Mouse (Mus musculus) thymus, adult 2 months (tissue): ENCODE results near the gene Cap2. TPM values are rescaled to one million over a fixed set of nuclear protein-coding genes. Genes with fewer than 3 reads are reported as not detected.

Experiments used
- DNase-seq: peaks from one replicate; pipeline ENCODE4 v3.0.0; 2021
- H3K27ac ChIP-seq: fragments of 200-500 bp; 2 replicates; pipeline ENCODE4 v1.5.1; 2012; ENCODE audit warnings: low read length, control low read depth; ENCODE audit not compliant: control insufficient read depth, insufficient read depth
- H3K27me3 ChIP-seq: fragments of 200-500 bp; 2 replicates; pipeline ENCODE4 v1.6.1; 2012; ENCODE audit warnings: mild to moderate bottlenecking, low read length, moderate library complexity, mixed read lengths; ENCODE audit not compliant: control insufficient read depth, insufficient read depth
- H3K36me3 ChIP-seq: fragments of 200-500 bp; 2 replicates; pipeline ENCODE4 v1.6.1; 2012; ENCODE audit warnings: mild to moderate bottlenecking, low read length, moderate library complexity; ENCODE audit not compliant: control insufficient read depth, insufficient read depth
- H3K4me1 ChIP-seq: fragments of 200-500 bp; replicated peaks from 2 replicates; pipeline ENCODE4 v1.6.1; 2012; ENCODE audit warnings: low read length; ENCODE audit not compliant: control insufficient read depth, insufficient read depth
- H3K4me3 ChIP-seq: fragments of 200-500 bp; 2 replicates; pipeline ENCODE4 v1.5.1; 2012; ENCODE audit warnings: mild to moderate bottlenecking, low read length, control low read depth, moderate library complexity; ENCODE audit not compliant: control insufficient read depth, insufficient read depth
- CTCF ChIP-seq: fragments of 200-500 bp; IDR thresholded peaks from 2 replicates; pipeline ENCODE4 v1.5.1; 2012; ENCODE audit warnings: mild to moderate bottlenecking, control low read depth, low read length, moderate library complexity, borderline replicate concordance; ENCODE audit not compliant: control insufficient read depth, poor library complexity, insufficient read depth; ENCODE audit errors: extremely low read depth
- POLR2A ChIP-seq: fragments of 200-500 bp; IDR thresholded peaks from 2 replicates; pipeline ENCODE4 v1.6.1; 2012; ENCODE audit warnings: mild to moderate bottlenecking, low read length, control low read depth, moderate library complexity; ENCODE audit not compliant: control insufficient read depth, poor library complexity, insufficient read depth; ENCODE audit errors: extremely low read depth
- WGBS: fragments of 180-500 bp; shearing (Covaris S2); methylation state at CpG from one replicate; pipeline ENCODE4 v1.1.7; 2018; 5-methylcytosine and 5-hydroxymethylcytosine counted together
- polyA plus RNA-seq: library from polyadenylated mRNA; depleted of rRNA; stranded (reverse); fragments of >200 nt; gene quantifications from 2 replicates; pipeline ENCODE4 v1.2.3, GENCODE M21; 2012

Cap2 gene
- polyA plus RNA-seq, 1 experiment, result 12.9 TPM

GRCm38 (mm10) chr13:46652671-46653070, 151.0 kb downstream of the Cap2 start:
- Histone ChIP-seq H3K36me3 (no peaks in the 10 kb centered on the region), H3K4me3 (no peak overlapping the region), H3K27ac (no peak overlapping the region), H3K27me3 (no peaks in the 10 kb centered on the region), H3K4me1 (no peaks in the 10 kb centered on the region; the same call in 1 of the 2 replicates)
- TF ChIP-seq POLR2A (no peak), CTCF (no peak)
- no peak for DNase-seq
- 92% methylated on average over 7 of the region's 7 CpGs for WGBS

- no peaks in the 10 kb centered on the region for H3K36me3 ChIP-seq
- no peak for TF ChIP-seq CTCF
- no peaks in the 10 kb centered on the region for H3K27me3 ChIP-seq
- no peak for DNase-seq
- no peak overlapping the region for H3K4me3 ChIP-seq
- 92% methylated on average over 4 of the region's 4 CpGs for WGBS
- H3K4me1 ChIP-seq, result no peaks in the 10 kb centered on the region; the same call in 1 of the 2 replicates
- H3K27ac ChIP-seq, result no peak overlapping the region
Observed at GRCm38 (mm10) chr13:46653671-46654070, 152.0 kb downstream of the Cap2 start.

DNA sequence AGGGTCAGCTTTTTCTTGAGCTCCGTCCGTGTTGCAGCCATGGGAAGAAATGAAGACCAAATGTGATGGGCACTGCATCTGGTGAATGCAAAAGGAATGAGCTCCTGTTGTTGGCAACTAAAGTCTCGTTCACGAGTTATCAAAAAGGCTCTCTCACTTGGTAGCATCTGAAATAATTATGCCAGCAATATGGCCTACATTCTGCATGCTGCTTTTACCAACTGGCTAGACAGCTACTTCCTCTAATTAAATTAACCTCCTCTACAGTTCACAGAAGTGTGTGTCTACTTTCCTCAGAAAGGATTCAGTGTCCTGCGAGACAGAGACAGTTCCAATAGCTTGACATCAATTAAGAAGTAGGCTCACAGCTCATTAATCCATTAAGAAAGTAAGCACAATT, 152.9 kb downstream of the Cap2 start:
- DNase-seq, result no peak
- Histone ChIP-seq H3K4me3 (no peak overlapping the region), H3K36me3 (no peaks in the 10 kb centered on the region), H3K4me1 (no peaks in the 10 kb centered on the region; the same call in 1 of the 2 replicates), H3K27me3 (no peaks in the 10 kb centered on the region), H3K27ac (no peak overlapping the region)
- WGBS, result 95% methylated on average over 5 of the region's 5 CpGs
- no peak for TF ChIP-seq CTCF

DNA sequence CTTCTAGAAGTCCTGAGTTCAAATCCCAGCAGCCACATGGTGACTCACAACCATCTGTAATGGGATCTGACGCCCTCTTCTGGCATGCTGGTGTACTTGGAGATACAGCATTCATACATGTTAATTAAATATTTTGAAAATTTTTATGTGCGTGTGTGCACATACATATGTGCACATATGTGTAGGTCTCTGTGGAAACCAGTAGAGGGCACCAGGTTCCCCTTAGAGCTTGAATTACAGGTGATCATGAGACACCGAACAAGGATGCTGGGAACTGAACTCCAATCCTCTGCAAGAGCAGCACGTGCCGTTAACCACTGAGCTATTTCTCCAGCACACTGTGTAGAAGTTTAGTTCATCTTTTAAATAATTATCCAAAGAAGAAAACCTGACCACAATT, 157.6 kb downstream of the Cap2 start:
- TF ChIP-seq POLR2A (no peak), CTCF (no peak)
- 97% methylated on average over 5 of the region's 5 CpGs for WGBS
- H3K4me3 ChIP-seq, result no peak overlapping the region
- H3K27me3 ChIP-seq, result no peaks in the 10 kb centered on the region
- H3K36me3 ChIP-seq, result no peaks in the 10 kb centered on the region
- no peak overlapping the region for H3K27ac ChIP-seq
- no peaks in the 10 kb centered on the region for H3K4me1 ChIP-seq
- DNase-seq, result no peak

DNA sequence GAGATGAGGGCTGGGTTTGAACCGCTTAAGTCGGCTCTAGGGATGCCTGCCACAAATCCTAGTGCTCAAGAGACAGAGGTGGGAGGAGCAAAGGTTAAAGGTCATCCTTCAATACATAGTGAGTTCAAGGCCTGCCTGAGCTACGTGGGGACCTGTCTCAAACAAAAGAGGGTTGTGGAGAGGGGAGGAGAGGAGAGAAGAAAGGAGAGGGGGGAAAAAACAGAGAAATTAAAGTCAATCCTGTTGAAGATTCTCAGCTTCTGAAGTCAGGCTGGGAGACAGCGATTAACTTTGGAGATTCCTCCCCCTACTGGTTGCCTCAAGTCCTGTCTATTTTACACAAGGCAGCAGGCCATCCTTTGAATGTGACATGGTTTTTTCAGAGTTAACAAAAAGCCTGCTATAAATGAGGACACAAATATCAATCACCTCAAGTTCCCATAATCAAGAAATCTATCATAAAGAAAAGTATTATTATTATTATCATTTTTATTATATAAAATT, 161.9 kb downstream of the Cap2 start:
- peak; percentile 39 for DNase-seq
- Histone ChIP-seq H3K4me1 (no peaks in the 10 kb centered on the region), H3K27ac (no peak overlapping the region), H3K27me3 (no peaks in the 10 kb centered on the region), H3K4me3 (no peak overlapping the region), H3K36me3 (no peaks in the 10 kb centered on the region)
- WGBS, result 49% methylated on average over 4 of the region's 4 CpGs
- no peak for TF ChIP-seq CTCF
- no peak for TF ChIP-seq POLR2A

DNA sequence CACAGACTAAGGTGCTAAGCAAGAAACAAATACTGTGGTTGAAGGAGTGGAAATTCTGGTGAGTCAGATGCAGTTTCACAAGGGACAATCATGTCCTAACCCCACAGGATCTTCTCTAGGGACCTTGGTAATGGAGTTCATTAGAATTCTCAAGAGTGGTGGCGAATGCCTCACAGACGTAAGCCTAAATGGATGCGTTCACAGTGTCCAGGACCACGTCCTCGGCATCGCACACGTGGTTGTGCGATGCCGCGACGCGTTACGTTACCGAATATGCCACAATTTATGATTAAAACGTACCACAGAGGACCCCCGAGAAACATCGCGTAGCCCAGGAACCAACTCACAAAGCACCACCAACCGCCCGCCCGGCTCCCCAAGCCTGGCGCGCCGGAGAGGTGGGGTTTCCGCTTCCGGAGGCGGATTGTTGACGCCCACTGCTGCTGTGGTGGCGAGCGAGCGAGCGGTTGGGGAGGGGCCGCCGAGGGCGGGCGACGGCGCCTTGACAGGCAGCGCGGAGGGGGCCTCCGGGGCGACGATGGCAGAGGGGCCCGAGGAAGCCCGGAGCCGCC, 167.5 kb downstream of the Cap2 start, which contains the start of gene Fam8a1:
Gene Fam8a1, plus strand, starts transcription at position 475 of the 572 bp plus-strand sequence.
- 1% methylated on average over 42 of the region's 46 CpGs for WGBS

More for the DNA sequence above, 167.5 kb downstream of the Cap2 start, which contains the start of gene Fam8a1:
- Histone ChIP-seq H3K36me3 (peaks cover 12% of the 10 kb centered on the region), H3K4me3 (peak within 1 kb of the TSS; percentile 68), H3K27ac (peak within 1 kb of the TSS; percentile 42; the same call in 1 of the 2 replicates), H3K27me3 (no peaks in the 10 kb centered on the region), H3K4me1 (0 out of 2 replicates have a peak, but pooled peaks cover 3% of the 10 kb centered on the region)
- no peak for TF ChIP-seq CTCF
- TF ChIP-seq POLR2A, result peak; percentile 73
- peak; percentile 92 for DNase-seq
